Comparison of ENCODE assay signal across 22 mouse cellular contexts in genomic region chr10:125070246-125070645, GRCm38 (mm10).
"Had no signal": no experiment of that assay in that cellular context is flagged by ENCODE, and none has a peak within 500 bp of the region (broad histone marks: within the 10 kb centered on the region; RNA-seq: fewer than 3 reads in every experiment).

No protein-coding gene starts in this region.

- H3K9ac ChIP-seq: limb, embryonic 13.5 days; liver, embryonic 12.5 days; liver, embryonic 15.5 days; lung, embryonic 15.5 days; midbrain, embryonic 15.5 days; neural tube, embryonic 12.5 days; neural tube, embryonic 15.5 days; stomach, embryonic 15.5 days had no signal

- ATAC-seq: inflammation-experienced regulatory T-cells, adult 6 months; intestine, embryonic 16.5 days; liver, embryonic 12.5 days; midbrain, embryonic 15.5 days had no signal

- DNase-seq: kidney, adult 18-20 months; kidney, adult 9 months; kidney, postnatal 14 days; kidney, postnatal 4 days; liver; lung, adult 18-20 months; lung, postnatal 10 days; lung, postnatal 36 days; spleen, adult 18-20 months; thymus, postnatal 25 days had no signal

- H3K4me1 ChIP-seq: limb, embryonic 10.5 days; limb, embryonic 13.5 days; liver, embryonic 12.5 days; liver, embryonic 15.5 days; lung, embryonic 15.5 days; midbrain, embryonic 15.5 days; neural tube, embryonic 12.5 days; neural tube, embryonic 15.5 days; stomach, embryonic 15.5 days had no signal

- H3K27me3 ChIP-seq: limb, embryonic 13.5 days; liver, embryonic 12.5 days; liver, embryonic 15.5 days; lung, embryonic 15.5 days; midbrain, embryonic 15.5 days; neural tube, embryonic 12.5 days; neural tube, embryonic 15.5 days; stomach, embryonic 15.5 days had no signal

- H3K9me3 ChIP-seq: limb, embryonic 10.5 days; limb, embryonic 13.5 days; lung, embryonic 15.5 days; midbrain, embryonic 15.5 days; neural tube, embryonic 12.5 days; neural tube, embryonic 15.5 days; stomach, embryonic 15.5 days had no signal

- H3K4me3 ChIP-seq: limb, embryonic 10.5 days; limb, embryonic 13.5 days; liver, embryonic 12.5 days; liver, embryonic 15.5 days; lung, embryonic 15.5 days; midbrain, embryonic 15.5 days; neural tube, embryonic 12.5 days; neural tube, embryonic 15.5 days; stomach, embryonic 15.5 days had no signal

- H3K36me3 ChIP-seq: limb, embryonic 10.5 days; limb, embryonic 13.5 days; liver, embryonic 12.5 days; liver, embryonic 15.5 days; lung, embryonic 15.5 days; midbrain, embryonic 15.5 days; neural tube, embryonic 12.5 days; neural tube, embryonic 15.5 days; stomach, embryonic 15.5 days had no signal

- H3K27ac ChIP-seq: limb, embryonic 10.5 days; limb, embryonic 13.5 days; liver, embryonic 12.5 days; liver, embryonic 15.5 days; lung, embryonic 15.5 days; midbrain, embryonic 15.5 days; neural tube, embryonic 12.5 days; neural tube, embryonic 15.5 days; stomach, embryonic 15.5 days had no signal

- H3K4me2 ChIP-seq: limb, embryonic 13.5 days; liver, embryonic 12.5 days; liver, embryonic 15.5 days; lung, embryonic 15.5 days; midbrain, embryonic 11.5 days; midbrain, embryonic 15.5 days; neural tube, embryonic 12.5 days; neural tube, embryonic 15.5 days; stomach, embryonic 15.5 days had no signal
